Mouse (Mus musculus): ENCODE data around the gene Mettl26.

Gene Mettl26

DNA sequence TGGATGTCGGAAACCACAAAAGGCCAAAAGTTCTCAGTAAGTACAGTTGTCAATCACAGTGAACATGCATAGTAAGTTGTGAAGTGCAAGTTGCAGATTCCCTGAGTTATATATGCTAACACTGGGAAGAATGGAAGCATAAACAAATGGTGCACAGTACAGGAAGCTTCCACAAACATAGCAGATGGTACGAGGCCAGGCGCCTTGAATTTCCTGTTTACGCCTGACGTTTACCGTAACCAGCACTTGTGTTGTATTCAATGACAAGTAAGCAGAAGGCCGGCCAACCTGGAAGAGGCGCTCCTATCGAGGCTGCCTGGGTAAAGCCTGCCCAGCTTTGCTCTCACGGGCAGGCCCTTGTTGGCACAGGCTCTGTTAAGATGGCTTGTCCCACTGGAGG lies 12.6 kb downstream of the Mettl26 start:
- no peak for DNase-seq

DNA sequence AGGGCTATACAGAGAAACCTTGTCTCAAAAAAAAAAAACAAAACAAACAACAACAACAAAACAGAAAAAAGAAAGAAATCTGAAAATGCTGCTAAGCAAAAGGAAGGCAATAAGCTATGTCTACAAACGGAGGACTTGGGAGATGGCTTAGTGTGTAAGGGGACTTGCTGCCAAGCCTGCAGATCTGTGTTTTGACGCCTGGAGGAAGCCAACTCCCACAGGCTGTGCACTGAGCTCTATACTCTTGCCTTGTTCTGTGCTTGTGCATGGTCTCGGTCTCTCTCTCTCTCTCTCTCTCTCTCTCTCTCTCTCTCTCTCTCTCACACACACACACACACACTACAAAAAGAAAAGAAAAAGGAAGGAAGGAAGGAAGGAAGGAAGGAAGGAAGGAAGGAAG lies 14.0 kb downstream of the Mettl26 start:
- no peak for DNase-seq

DNA sequence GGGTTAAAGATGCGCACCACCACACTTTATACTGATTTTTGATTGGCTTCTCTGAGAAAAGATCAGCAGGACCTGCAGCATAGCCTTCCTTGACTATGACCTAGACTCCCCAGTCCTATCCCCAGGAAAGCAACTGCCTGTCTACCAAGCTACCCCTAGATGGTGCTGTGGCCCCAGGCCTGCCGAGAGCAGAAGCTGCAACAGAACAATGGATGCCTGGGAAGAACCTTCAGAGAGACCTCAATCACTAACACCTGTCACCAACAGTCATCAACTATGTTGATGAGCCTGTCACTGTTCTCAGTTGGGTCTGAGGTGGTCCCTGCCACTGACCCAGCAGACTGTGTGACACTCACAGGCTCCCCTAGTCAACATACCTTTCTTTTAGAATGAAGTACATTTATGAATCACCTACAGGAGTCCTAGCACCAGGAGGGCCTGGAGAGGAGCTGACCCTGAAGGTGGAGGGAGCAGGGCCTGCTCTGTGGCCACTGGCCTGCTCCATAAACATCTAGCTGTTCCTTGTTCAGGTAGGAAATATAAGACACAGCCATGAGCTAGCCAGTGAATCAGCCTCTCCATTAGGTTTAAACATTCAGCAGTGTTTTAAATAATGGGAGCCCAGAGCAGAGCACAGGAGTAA lies 19.2 kb downstream of the Mettl26 start:
- DNase-seq: peak in 1 of 2 experiments; percentile 34

DNA sequence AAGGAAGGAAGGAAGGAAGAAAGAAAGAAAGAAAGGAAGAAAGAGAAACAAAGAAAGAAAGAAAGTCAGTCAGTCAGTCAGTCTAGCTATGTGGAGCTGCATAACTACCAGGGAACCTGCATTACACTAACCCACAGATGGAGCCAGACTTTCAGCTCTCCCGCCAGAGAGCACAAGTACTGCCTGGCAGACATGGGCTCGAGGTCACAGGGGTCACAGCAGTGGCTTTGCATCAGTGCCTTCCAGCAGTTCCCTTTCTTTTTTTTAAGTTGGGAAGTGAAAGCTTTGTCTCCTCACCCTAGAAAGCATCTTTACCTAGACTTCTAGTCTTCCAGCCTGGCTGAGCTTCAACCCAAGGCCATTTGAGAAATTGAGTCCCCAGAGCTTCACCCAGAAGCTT lies 20.5 kb downstream of the Mettl26 start:
- DNase-seq: no peak

DNA sequence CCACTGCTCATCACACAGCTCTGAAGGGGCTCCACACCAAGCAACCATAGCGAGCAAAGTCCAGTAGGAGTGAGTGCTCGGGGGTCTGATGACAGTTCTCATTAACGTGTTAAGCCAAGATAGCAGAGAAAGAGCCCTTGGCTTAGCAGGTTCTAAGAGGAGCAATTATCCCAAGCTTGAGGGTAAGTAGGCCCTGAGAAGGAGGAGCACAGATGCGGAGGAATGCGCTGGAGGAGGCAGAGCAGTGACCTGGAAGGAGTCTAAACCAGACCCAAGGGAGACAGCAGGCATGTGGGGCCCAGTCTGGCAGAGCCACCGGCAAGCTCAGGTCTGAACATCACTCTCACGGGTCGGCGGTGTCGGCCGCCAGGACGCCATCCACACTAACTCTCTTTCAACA lies 21.0 kb downstream of the Mettl26 start:
- DNase-seq: no peak

DNA sequence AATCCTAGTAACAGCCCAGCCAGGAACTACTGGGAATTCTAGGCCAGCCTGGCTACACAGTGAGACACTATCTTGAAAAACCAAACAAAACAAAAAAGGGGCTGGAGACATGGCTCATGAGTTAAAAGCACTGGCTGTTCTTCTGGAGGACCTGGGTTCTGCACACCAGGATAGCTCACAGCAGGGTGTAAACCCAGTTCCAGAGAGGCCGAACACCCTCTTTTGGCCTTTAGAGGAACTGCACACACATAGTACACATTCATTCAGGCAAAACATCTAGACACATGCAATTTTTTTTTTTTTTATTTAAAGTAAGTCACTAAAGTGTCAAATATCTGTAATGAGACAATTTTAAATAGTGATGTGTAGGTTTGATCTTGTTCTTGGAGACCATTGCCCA lies 25.3 kb downstream of the Mettl26 start:
- DNase-seq: no peak

DNA sequence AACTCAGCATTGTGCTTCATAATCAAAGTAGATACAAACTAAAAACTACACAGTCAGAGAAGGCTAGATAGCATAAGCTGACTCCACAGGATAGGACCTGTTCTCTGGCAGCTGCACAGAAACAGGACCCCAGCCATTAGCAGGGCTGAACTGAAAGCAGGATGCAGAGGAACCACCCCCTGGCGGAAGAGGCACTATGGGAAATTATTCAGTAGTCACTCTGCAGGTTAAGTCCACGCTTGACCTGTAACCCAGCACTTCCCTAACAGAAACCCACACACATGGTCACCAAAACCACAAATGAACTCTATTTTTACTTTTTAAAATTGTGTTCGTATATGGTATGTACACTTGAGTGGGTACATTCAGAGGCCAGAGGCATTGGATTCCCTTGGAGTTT lies 28.2 kb downstream of the Mettl26 start:
- DNase-seq: no peak

DNA sequence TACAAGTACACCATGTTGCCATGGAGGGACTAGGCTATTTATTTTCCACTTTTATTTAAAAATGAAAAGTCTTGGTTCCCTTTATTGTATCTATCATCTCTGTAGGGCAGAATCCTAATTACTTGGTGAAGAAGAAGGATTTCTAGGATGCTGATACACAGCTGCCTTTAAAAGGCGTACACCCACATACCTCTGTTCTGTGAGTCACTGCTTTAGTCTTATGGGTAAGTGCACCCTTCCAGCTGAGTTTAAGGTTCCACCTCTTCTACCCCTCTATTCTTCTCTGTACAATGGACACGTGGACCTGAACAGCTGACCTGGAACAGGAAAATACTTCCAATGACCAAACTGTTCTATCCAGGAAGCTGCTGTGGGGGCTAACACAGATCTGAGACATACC lies 32.8 kb downstream of the Mettl26 start:
- no peak for DNase-seq

DNA sequence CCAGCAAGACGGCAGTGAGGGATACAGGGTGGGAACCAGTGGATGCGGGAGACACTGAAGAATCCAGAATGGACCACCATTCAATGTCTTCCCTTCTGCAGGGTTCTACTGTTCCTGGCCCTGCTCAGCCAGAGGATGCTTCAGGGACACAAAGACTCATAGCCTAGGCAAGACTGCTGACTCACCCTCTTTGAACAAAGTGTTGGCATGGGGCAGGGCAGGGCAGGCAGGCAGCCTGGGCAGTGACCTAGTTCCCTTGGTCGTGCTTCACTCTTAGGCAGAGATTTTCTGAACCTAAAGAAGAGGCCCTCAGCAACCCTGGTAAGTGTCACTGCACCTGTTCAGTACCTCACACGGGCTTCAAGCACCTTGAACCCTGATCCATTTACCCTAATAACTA lies 36.9 kb downstream of the Mettl26 start:
- DNase-seq: no peak

DNA sequence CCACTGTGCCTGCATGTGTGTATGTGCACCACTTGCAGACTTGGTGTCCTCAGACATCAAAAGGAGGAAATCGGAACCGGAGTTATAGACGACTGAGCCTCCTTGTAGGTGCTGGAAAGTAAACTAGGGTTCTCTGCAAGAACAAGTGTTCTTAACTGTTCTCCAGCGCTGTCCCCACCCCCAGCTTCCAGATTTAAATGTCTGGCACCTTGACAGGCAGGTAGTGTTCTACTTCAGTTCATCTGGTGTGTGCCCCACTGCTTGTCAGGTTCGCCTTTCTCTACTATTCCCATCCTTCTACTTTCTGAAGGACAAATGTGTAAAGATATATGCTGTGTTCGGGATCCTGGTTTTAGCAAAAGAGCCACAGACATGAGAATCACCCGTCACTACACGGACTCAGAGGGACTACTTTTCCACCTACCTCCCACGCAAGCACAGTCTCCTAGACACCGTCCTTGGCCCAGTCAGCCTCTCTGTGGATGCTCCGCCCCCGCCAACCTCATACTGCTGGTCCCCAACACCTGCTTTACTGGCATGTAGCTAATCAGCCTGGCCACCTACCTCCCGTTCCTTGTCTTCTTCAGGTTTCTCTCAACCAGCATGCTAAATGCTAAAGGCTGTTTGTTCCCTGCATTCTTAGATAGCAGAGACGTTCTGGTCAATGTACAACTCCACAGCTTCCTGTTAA lies 38.5 kb downstream of the Mettl26 start:
- DNase-seq: no peak

DNA sequence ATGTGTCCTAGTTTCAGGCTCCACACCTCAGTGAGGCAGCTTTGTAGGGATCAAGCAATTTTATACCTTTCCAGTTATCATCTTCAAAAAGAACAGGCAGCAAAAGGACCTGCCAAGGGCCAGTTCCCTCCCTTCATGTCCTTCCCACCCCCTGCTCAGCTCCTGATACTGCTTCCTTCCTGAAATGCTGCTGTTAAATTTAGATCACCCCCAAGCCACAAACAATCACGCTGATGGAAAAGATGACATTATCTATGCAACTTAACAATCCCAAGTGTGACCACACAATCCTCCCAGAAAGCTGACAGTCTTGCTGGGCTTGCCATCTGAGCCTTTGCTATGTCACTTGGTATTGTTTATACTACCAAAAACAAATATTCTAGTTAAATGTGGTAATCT lies 39.0 kb downstream of the Mettl26 start:
- no peak for DNase-seq

DNA sequence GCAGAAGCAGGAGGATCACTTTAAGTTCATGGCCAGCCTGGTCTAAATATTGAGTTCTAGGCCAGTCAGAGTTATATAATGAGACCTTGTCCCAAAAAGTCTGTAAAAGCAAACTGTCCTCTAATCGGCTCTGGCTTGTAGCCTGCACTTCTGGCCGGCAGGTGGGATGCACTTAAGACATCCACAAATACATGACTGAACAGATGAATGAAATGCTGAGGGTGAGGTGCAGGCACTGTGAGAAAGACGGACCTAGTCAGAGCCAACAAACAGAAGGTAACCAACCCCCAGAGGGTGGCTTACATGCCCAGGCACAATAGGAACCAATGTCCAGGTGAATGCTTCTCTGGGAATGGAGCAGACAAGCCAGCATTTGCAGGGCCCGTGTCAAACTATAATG lies 39.4 kb downstream of the Mettl26 start:
- no peak for DNase-seq

DNA sequence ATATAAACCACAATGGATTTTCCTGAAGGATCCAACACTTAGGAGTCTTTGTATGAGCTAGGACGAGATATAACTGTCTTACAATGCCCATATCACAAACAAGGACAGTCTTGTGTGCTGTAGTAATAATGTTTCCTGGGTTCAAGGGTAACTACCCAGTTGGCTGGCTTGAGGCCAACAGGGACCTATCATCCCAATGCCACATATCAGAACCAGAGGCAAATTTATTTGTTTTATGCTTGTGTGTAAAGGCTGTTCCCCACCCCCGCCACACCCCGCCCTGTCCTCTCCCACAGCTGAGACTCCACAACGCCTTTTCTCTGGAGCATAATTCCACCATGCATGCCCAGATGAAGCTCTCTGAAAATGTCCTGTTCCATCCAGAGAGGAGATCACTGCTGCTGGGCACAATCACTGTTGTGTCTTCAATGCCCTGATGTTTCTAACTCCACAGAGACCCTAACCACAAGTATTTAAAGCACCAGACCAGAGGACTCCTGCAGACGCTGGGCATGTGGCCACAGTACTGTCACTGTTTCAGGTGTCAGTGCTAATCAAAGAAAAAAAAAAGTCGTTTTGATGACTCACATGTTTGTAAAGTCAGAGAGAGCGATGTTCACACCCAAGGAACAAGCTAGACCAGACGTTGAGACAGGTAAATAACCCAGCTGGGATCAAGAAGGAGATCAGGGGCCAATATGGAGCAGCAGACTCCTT lies 42.2 kb downstream of the Mettl26 start:
- no peak for DNase-seq

DNA sequence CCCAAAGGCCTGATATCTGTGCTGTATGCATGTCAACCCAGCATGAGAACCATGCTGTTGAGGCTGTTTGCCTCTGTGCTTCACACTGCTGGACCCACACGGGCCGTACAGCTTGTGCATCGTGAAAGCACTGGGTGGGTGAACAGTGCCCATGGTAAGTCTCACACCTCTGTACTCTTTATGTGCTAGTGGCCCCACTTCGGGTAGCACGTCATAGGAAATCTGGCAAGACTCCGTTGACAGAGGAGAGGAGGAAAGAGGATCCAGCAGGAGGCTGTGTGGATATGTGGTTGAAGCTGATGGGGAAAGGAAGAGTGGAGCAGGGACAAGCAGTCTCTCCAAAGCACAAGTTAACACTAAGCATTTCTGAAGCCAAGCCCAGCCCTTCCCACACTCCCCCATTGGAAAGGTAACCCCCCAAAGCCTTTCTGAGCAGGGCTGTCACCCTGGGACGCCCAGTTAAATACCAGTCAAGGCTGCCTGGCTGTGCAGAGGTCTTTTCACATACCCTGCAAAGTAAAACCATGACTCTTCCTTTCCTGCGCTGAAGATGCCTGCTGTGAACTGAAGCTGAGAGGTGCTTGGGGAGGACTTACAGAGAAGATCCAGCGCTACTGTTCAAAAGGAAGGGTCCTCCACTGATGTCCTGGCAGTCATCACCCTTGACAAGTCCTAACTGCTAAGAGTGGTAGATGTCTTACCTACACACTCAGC lies 43.3 kb downstream of the Mettl26 start:
- no peak for DNase-seq

DNA sequence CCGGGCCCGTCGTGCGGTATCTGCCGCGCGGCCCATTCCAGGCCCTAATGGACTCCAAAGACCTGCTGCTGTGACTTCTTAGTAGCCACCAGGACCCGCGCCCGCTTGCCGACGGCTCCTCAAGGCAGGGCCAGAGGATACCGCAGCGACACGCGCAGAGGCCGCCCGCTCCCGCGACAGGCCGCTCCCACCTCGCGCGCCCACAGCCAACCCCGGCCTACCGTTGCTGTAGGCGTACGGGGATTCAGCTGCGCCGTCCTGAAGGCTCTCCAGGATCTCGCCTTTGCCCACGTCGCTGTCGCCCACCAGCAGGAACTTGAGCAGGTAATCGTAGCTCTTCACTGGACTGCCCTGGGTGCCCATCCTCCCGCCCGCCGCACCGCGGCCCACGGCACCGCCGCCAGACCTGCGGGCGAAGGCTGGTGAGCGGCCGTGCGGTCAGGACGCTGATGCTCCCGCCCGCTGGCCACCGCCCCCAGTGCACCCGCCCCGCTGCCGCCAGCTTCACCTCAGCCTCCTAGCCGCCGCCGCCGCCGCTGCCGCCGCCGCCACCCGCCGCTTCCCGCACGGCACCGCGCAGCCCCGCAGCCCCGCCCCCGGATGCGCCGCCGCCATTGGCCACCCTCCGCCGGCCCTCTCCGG lies 44.4 kb downstream of the Mettl26 start, which contains the start of gene Rab40c:
Gene Rab40c (minus strand): TSS at position 584 of the 642 bp plus-strand sequence.
- no peak for DNase-seq

DNA sequence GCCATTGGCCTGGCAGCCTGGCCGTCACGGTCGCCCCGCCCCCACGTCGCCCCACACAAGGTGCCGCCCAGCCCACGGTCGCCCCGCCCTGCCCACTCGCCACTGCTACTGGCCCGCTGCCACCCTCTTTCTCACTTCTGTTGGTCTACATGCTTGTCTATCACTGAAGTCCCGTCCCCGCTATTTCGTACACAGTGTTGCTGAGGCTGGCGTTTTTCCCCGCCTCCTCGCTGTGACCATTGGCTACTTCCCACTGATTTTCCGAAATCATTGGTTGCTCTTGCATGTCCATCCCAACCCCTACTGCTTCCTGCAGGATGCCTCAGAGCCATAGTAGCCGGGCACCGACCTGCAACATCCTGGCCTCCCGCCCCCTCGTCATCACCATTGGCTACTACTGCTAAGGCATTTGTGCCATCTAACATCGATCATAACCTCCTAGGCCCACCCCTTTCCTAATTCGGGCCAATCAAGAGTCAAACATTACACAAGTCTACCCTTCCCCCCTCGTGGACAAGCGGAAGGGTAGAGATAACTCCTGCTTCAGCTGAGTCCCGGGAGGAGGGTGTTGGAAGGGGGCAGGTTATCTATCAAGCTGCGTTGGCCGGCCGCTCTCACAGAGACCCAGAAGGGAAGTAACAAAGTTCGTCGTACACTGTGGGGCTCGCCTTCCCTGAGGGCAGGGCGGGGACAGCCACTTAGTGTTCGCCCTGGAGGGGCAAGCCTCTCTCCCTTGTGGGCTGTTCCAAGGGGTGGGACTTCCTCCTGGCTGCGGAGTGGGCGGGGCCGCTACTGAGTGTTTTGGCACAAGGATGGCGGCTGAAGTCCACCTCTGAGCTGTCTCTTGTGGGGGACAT lies 45.1 kb downstream of the Mettl26 start:
- DNase-seq: peak; percentile 99 to 100

DNA sequence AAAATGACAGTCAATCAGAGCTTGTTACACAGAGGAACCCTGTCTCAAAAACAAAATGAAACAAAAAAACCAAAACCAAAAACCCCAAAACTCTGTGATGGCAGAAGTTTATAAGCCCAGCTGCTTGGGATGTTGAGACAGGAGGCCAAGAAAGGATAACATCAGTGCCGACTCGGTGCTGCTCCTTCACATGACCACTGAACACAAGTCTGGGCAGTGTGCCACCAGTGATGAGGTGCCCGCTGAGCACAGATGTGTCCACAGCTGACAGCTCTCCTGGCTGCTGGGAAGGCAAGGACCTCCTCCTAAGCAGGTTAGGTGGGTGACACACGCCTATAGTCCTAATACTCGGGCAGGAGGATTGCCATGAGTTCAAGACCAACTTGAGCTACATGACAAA lies 47.2 kb downstream of the Mettl26 start:
- DNase-seq: no peak

DNA sequence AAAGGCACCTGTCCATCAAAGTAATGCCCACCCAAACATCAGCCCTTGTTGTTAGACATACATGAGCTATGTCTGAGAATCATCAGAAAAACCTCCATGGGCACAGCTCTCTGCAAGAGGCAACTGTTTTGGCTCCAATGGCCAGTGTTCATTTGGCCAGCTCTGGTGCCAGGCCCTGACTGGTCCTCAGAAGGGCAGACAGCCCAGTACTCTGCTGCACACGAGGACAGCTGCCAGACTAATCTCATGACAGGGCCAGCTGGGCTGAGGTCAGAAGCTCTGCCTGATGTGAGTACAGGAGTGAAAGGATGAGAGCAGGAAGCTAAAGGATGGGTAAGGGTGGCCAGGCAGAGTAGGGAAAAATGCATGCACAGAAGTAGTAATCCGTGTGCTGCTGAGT lies 50.5 kb downstream of the Mettl26 start:
- DNase-seq: no peak
